Mouse (Mus musculus): ENCODE measurements at regions not wholly inside any gene's neighbourhood (a gene's known extent, or its start where the extent isn't known, plus 50 kb on each side); places are given as distances from the start of the nearest gene placed in this dataset.

DNA sequence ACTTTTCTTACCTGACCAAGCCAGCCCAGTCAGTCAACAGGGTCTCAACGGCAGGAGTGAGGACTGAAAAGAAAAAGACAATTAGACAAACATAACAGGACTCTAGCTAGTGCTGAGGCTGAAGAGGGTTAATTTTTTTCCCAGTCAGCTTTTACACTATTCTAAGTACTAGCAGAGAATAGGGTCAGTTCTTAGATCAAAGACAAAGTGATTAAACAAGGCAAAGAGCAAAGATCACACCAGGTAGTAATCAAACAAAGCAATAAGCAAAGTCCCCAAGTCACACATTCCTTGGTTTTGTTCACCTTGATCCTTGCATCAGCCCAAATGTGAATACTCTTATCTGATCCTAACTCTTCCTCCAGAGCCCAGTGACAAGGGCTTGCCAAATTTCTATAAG lies 267.8 kb upstream of the Tsc22d2 start:
- no peak for DNase-seq (ENCODE audit: low spot score in 2 of 2)

DNA sequence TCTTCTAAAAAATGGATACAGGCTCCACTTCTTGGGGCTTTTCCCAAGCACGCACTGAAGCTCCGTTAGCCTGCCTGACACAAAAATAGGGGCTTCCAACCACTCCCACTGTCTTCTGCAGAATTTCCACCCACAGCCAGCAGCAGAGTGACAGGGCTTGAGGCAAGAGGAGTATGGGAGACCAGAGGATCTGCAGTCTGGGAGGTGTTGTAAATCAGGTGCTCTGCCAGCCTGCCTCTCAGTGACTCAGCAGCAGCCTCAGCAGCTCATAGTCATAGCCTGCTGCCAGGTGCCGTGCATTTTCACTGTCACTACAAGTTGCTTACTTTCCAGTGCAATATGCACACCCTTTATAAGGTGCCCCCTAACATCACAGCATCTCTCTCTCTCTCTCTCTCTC lies 261.4 kb upstream of the Tsc22d2 start:
- no peak for DNase-seq (ENCODE audit: low spot score in 2 of 2)

DNA sequence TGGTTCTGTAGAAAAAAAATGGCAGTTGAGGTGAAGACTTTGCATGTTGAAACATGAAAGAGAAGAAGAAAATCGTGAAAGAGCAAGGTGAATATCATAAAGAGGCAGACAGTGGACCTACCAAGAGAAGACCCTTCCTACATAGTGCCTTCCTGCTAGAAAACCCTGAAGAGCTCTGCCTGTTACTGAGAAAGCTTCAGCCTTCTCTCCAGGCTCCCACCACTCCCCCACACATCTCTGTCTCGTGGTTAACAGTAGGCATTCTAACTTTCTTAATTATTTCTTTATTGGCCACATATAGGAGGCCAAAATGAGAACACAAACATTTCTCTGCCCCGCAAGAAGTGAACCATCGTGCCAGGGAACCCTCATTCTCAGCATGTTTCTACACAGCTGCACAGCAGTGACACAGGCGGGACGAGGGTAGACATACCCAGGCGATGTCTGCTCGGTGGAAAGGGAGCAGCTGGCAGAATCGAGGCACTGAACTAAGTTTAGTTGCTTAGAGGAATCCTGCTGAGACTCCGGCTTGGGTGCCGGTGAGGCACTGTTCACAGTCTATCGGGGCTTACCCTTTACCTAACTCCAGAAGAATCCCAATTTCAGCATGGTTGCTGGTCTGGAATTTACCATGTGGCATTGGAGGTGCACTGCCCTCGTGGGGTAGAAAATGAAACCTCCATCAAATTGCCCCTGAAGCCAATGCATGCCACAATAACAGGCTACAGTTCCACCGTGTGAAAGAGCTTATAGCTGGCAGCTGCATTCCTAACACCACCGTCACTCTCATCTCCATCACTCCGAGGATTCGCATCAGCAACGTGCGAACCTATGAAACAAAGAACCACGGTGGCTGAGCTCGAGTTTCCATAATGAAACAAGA lies 260.4 kb upstream of the Tsc22d2 start:
- no peak for DNase-seq (ENCODE audit: low spot score in 2 of 2)

DNA sequence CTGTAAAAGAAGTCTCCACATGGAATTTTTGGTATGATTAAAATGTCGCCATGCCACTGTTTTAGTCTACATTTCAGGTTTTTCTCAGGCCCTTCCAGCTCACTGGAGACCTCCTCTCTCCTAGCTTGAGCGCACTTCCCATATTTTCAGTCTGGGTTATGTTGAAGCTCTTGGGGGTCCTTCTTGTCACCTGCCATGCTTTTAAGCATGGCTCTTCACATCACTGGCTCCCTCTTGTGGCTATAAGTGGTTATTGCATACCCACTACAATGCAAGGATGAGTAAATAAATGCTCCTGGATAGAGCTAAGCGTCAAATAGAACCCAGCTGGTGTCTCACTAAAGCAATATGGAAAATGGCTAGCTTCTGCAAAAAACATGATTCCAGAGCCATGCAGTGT lies 255.1 kb upstream of the Tsc22d2 start:
- no peak for DNase-seq (ENCODE audit: low spot score in 2 of 2)

DNA sequence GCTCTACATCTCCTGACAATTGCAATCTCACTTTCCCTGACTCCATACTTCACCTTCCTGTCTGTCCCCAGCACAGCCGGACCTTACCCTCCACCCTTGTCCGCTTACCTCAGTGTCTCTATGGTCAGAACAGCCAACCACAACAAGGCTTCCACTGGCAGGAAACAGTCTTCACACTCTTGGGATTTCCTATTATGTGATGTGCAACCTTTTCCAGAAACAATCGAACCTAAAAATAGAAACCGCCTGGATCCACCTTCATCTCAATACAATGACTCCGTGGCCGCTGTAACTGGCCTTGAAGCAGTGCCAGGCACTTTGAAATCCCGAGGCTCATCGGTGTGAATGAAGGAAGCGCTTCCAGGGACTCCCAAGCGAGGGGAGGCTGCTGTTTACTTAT lies 252.3 kb upstream of the Tsc22d2 start:
- DNase-seq (ENCODE audit: low spot score in 2 of 2): no peak

DNA sequence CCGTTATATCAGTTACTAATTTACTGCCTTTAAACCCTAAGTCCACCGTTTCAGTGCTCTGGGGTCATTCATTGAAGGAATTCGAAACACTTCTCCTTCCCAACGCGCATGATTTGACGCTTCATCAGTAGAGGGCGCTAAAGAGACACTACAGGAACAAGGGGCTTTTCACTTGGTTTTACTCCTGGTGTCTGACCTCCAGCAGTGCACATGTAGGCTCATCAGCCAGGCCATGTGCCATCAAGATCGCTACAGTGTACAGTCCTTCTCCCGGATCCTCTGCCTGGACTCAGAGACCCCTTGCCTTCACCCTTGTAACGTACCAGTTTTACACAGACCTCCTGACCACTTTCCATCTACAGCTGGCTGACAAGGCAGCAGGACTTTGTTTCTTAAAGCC lies 250.7 kb upstream of the Tsc22d2 start:
- peak in 1 of 2 experiments; percentile 9 for DNase-seq (ENCODE audit: low spot score in 2 of 2)

DNA sequence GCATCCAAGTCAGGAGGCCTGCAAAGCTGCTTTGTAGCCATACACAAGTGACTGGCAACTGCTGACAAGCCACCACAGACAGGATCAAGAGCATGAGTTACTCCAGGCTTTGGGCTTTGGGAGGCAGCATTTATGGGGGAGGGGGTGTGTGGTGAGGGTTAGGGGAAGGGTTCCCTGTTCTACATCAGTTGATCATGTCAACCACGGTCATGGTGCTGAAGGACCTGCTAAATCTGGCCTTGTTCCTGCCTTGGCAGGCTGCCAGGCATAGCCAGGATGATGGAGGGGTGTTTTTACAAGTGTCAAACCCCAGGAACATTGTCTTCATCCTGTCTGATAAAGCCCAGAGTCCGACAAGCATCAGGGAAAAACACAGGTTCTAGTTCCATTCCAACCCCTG lies 247.9 kb upstream of the Tsc22d2 start:
- no peak for DNase-seq (ENCODE audit: low spot score in 2 of 2)

DNA sequence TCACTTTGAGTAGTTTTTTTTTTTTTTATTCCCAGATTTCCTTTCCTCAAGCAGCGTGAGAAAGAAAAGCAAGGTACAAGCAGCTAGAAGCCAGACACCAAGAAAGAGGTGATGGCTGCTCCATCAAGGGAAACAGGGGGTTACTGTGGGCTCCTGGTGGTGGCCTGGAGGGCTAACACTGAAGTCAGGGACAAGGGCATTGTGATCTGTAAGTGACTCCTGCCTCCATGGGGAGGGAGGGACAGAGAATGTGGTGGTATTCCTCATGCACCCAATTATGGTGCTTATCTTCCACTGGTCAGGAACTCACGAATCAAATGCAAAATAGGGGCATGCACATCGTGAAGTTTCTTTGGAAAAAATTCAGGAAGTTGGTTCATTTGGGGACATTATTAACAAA lies 247.4 kb upstream of the Tsc22d2 start:
- no peak for DNase-seq (ENCODE audit: low spot score in 2 of 2)

DNA sequence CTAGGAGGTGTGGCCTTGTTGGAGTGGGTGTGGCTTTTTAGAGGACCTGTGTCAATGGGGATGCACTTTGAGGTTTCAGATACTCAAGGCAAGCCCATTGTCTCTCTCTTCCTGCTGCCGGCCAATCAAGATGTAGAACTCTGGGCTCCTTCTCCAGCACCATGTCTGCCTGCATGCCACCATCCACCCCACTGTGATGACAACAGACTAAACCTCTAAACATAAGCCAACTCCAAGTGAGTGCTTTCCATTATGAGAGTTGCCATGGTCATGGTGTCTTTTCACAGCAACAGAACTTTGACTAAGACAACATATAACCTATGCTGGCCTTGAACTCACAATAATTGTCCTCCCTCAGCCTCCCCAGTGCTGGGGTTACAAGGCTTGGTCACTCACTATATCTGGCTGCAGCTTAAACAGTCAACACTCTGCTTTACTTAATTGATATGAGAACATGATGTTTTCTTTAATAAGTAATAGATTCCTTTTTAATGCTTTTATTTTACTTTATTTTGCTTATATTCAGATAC lies 246.7 kb upstream of the Tsc22d2 start:
- no peak for DNase-seq (ENCODE audit: low spot score in 2 of 2)

DNA sequence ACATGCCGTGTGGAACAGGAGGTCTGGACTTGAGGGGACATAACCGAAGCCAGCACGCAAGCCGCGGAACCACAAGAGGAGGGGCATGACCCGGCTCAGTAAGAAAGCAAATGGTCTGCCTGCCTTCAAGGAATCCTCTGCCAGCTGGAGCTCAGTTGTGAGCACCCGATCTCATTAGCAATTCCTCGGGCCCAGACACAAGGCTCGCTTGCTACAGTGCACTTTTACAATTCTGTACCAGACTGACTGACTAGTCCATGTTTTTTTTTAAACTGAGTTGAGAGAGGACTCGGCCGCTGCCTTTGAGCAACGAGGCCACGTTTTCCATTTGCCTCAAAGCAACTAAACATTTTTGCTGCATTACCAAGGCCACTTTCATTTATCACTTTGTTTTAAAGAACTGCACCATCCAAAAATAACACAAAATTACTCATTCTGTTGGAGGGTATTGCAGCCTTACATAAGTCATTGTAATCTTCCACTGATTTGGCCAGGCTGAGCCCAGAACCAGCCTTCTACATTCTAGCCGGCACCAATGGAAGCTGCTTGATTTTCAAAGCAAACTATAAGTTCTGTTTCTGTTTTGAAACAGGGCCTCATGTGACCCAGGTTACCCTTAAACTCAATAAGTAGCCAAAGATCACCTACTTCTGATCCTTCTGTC lies 245.9 kb upstream of the Tsc22d2 start:
- DNase-seq (ENCODE audit: low spot score in 2 of 2): no peak

DNA sequence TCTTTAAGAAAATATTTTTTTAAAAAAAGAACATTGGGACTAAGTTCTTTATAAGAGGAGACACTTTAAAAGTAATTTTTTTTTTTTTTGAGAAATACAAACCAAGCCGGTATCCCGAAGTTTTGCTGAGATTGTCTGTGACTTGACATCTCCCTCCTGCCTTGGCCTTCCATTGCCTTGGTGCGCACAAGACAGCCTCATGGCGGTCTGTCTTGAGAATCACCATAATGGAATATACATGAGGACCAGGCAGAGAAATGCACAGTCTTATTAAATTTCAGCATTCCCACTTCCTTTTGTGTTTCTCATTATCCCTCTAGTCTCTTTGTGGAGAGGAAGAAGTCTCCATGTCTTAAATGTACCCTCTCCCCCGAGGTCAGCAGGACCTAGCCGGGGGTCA lies 244.7 kb upstream of the Tsc22d2 start:
- no peak for DNase-seq (ENCODE audit: low spot score in 2 of 2)

DNA sequence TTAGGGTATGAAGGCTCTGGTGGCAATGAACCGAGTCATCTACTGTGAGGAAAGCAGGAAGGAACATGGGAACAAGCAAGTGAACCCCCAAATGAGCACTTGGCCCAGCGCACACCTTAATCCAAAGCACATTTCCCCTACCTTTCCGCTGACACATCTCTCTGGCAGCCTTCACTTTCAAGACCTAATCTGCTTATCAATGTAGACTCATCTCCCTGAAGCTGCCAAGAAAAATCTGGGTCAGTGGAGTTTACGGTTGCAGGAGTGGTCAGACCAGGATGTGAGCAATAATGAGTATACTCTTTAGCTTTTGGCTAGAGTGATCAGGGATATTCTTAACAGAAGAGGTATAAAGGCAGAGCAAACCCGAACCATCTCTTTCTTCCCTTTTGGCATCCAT lies 242.4 kb upstream of the Tsc22d2 start:
- no peak for DNase-seq (ENCODE audit: low spot score in 2 of 2)

DNA sequence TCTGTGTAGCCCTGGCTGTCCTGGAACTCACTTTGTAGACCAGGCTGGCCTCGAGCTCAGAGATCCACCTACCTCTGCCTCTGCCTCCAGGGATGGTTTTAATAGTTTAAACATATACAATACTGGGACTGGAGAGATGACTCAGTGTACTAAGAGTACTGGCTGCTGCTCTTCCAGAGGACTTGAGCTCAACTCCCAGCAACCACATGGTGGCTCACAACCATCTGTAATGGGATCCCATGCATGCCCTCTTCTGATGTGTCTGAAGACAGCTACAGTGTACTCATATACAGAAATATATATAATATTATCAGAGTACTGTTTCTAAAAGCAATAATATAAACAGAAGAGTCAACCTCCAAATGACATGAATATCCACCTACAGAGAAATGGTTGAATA lies 240.7 kb upstream of the Tsc22d2 start:
- no peak for DNase-seq (ENCODE audit: low spot score in 2 of 2)

DNA sequence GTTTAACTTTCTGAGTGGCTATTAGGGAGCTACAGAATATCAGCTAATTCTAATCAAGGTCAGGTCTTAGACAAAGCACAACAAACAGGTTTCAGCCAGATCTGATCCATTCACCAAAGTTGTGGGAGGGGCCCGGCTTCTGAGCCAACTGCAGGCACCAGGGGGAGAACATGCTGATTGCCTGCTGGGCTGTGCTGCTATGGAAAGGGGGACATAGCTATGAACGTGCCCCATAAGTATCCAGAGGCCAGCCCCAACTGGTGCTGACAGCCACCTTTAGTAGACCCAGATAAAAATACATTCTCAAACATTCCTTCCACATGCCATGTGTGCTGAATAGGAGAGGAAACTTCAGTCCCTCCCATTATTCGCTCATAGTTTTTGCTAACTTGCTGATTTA lies 232.8 kb upstream of the Tsc22d2 start:
- DNase-seq (ENCODE audit: low spot score in 2 of 2): no peak

DNA sequence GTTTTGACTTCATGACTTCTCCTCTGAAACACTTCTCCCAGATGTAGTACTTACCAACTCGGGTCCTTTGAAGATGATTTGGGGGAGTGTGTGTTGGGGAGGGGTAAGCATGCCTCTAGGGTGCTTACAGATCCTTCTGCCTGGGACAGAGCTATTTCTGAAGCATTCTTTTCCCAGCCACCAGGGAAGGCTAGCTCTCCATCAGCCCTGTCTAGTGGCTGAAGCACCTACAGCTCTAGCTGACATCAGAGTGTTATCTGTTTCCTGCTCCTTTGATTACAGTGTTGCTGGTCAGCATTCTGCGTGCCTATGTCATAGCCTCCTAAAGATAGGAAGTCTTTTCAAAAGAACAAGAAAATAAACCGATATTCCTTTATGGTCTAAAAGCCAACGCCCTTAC lies 232.2 kb upstream of the Tsc22d2 start:
- DNase-seq (ENCODE audit: low spot score in 2 of 2): no peak

DNA sequence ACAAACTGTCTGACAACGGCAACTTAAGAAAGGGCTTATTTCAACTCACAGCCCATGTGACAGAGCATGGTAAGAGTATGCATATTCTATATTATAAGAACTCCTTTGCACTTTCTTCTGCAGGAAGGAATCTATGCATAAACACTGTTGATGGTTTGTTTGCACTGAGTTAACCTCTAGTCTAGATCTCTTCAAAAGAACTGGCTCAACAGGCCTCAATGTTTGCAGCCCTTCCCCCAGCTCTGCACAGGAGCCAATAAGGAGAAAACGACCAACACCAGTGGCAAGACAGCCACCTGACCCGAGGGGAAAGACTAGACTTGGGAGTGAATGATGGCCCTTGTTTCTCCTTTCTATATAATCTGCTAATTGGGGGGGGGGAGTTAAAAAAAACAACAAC lies 231.2 kb upstream of the Tsc22d2 start:
- DNase-seq (ENCODE audit: low spot score in 2 of 2): no peak

DNA sequence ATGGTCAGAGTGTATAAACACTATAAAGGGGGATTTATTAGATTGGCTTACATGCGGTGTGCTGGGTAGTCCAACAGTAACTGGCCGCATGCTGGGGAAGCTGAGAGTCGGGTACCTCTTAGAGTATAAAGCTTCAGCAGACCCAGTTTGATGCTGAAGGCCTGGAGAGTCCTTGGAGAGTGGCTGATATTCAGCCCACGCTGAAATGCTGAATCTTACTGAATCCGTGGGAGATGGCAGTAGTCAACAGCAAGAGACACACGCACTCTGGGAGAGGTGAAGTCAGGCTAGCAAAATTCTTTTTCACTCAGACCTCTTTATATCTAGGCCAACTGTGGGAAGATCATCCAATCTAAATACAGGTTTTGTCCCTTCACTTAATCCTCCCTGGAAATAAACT lies 214.1 kb upstream of the Tsc22d2 start:
- no peak for DNase-seq (ENCODE audit: low spot score in 2 of 2)

DNA sequence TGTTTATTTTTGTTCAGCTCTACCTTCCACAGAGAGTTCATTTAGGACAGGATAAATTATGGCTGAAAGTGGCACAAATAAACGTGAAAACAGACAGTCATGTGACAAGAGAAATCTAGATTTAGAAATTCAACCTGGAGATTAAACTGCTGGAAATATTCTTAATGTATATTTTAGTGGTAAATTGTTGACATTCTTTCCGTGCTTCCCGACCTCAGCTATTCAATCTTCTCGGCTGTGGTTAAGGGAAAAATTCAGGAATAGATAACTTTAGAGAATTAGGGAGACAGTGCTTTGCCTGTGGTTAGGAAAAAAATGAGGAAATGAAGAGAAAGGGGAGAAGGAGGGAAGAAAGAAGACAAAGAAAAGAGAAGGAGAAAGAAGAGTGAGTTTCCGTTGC lies 211.7 kb upstream of the Tsc22d2 start:
- no peak for DNase-seq (ENCODE audit: low spot score in 2 of 2)

DNA sequence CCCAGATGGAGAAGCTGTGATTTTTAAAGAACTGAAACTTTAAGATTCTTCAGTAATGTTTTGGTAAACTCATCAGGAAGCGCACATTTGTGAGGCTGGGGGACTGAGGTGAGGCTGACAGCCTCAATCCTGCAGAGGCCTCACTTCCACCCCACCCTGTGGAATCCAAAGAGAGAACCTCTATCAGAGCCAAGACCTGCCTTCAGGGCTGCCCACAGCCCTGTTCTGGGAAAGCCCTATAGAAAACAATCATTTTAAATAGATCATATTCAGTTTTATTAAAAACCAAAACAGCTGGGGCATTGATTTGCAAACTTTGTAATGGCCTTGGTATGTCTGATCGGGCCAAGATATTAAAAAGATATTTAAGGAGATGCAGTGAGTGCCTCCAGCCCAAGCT lies 210.7 kb upstream of the Tsc22d2 start:
- DNase-seq (ENCODE audit: low spot score in 2 of 2): no peak

DNA sequence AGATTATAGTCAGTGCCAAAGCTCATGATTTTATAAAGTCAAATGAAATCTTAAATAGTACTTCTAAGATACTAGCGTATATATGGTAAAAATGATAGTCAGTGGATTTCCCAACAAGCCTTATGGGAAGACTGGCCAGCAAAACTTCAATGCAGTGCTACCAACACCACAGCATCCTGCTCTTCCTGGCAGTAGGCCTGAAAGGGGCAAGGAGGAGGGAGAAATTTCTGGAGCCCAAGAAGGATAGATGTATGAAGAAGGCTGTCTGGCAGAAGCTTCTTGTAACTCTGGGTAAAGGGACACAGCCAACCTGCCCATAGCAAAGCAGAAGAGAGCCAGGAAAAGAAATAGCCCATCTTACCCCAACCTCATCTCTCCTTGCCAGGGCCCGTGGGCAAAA lies 209.0 kb upstream of the Tsc22d2 start:
- DNase-seq (ENCODE audit: low spot score in 2 of 2): no peak

DNA sequence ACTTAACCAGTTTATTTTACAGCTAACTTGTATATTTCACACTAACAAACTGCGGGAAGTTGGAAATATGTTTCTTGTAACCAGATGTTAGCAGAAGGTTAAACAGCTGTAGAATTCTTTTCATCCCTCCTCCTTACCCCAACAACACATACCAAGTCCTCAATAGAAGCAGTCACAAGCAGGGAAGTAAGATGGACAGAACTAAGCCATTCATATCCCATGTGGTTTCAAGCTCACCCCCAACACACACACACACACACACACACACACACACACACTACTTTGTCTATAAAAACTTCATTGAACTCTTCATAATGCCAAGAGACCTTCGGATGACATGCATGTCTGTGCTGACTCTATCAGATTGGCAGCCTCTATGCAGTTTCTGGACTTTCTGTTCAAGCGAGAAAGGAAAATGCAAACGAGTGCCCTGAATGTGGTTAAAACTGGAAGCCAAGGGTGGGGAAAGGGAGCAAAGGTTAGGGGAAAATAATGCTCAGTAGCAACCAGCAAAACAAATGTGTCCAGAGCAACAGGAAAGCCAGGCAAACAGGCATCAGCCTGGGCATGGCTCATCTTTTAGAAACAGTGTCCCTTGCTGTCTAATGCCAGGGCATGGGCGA lies 207.6 kb upstream of the Tsc22d2 start:
- DNase-seq (ENCODE audit: low spot score in 2 of 2): no peak

DNA sequence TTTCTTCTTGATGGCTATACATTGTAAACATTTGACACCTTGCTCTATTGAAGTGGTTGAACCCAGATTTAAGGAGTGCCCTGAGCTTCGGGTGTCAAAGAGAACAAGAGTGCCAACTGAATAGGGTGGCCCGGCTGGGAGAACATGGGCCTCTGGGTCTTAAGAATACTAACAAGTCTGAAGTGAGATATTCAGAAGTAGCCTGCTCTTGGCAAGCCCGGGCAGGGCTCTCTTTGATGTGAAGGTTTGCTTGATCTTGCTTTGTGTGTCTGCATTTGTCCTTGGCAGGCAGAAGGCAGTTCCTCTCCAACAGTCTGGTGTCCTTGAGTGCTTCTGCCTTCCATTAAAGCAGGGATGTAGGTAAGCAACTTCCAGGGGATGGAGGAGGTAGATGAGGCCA lies 203.5 kb upstream of the Tsc22d2 start:
- no peak for DNase-seq (ENCODE audit: low spot score in 2 of 2)

DNA sequence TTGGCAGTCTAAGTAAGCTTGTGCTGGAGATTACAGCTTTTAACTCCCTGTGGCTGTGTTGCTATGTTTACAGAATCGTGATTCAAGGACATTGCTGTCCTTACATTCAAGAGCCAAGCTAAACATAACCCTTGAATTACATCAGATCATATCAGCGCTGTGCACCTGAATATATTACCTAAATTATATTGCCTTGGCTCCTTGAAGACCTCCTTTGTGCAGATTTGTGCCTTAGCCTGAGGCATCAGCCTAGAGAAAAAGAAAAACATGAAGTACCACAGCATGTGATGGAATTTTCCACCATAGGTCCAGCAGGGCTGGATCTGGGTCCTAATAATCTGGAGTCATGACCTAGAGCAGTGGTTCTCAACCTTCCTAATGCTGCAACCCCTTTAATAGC lies 189.8 kb upstream of the Tsc22d2 start:
- DNase-seq (ENCODE audit: low spot score in 2 of 2): no peak
